Mouse (Mus musculus): ENCODE measurements around the gene Brca1. TPM values are rescaled to one million over a fixed set of nuclear protein-coding genes. Genes with fewer than 3 reads are reported as not detected.
"Not testable (repeated sequence)": the region's sequence is repeated elsewhere in the genome, so short reads cannot be mapped to it uniquely, and the experiment has no call there.

The Brca1 gene
- total RNA-seq, 2 experiments from 2014 or later: 1.1 to 1.2 TPM

DNA sequence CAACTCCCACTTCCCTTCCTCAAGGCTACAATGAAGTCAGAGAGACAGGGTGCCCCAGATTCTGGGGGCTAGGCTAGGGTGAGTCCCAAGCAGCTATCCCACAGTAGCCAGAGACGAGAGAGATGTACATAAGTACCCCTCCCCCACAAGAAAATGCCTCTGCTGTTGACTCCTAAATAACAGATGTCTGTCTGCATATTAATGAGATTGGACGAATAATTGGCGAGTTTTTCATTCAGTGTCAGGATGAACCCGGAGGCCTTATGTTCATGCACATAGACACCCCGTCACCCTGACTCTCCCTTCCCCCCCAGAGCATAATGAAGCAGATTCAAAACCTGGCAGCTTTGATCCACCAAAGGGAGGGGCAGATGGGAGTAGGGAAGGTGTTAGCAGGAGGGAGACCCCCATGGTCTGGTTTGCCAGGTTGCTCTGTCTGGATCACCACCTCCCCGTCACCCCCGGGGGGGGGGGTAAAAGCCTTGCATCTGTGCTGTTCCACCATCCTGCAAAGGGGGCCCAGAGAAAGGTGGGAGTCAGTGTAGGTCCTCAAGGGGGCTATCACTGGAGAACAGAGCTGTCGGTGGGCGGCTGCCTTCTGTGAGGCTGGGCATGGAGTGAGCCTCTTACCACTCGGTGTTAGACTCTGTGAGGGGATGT, 74.1 kb downstream of the Brca1 start:
- DNase-seq (ENCODE audit: extremely low spot score in 1 of 2, low spot score in 2 of 2): no peak
- intact Hi-C loops (cut with DNase I): no loop called here

- intact Hi-C loops (cut with DNase I): no loop called here
- DNase-seq (ENCODE audit: extremely low spot score in 1 of 2, low spot score in 2 of 2): no peak
Measured at GRCm38 (mm10) chr11:101477194-101477551, 74.6 kb downstream of the Brca1 start.

- DNase-seq (ENCODE audit: extremely low spot score in 1 of 2, low spot score in 2 of 2); intact Hi-C loops (cut with DNase I): not testable (repeated sequence)
Measured at GRCm38 (mm10) chr11:101476361-101476760, 75.4 kb downstream of the Brca1 start.

DNA sequence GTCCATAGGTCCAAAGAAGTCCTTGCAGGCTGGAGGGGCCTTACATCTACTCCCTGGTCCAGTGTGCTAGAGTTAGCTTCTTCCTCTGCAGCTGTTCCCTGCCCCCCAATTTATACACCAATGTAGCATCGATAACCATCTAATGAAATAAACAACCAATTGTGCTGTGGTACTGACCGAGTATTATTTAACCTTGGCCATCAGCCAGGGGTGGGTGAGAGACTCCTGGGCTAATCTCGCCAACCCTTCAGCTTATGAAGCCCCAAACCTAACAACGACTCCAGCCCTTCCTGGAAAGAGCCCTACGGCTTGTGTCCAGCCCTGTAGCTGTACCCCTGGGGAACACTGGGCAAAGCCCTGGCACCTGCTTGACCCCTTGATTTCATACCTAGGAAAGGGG, 77.5 kb downstream of the Brca1 start:
- intact Hi-C loops (cut with DNase I): loop anchor here (5.0 kb wide), 1 partner anchor 38 kb away; no protein-coding TSS in a partner anchor
- no peak for DNase-seq (ENCODE audit: extremely low spot score in 1 of 2, low spot score in 2 of 2)

DNA sequence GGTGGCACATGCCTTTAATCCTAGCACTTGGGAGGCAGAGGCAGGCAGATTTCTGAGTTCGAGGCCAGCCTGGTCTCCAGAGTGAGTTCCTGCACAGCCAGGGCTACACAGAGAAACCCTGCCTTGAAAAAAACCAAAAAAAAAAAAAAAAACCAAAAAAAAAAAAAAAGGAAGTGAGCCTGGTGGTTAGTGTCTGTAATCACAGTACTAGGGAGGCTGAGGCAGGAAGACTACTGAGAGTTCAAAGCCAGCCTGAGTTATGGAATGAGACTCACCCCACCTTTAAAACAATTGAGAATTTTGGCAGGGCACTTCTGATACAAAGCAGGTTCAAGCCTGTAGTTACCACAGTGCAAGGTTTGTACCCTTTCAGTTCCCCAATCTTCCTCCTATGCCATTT, 78.1 kb downstream of the Brca1 start:
- intact Hi-C loops (cut with DNase I): loop anchor here (5.0 kb wide), 1 partner anchor 39 kb away; no protein-coding TSS in a partner anchor
- not testable (repeated sequence) for DNase-seq (ENCODE audit: extremely low spot score in 1 of 2, low spot score in 2 of 2)

DNA sequence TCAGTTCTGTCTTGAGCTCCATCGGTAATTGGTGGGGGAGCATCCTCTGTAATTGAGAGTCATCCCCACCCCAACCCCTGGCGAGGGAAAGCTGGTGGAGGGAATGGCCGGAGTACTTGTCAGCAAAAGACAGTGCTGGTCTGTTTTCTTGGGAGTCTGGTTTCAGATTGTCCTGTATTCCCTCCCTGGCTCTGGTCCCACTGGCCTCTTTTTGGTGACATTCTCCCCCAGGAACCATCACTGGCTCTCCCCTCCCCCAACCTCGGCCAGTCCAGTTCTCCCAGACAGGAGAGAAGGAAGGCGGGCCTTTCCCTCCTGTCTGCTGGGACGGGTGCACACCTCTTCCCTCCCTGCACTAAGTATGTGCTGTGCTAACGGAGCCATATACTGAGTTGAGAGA, 79.4 kb downstream of the Brca1 start:
- DNase-seq (ENCODE audit: extremely low spot score in 1 of 2, low spot score in 2 of 2): peak; percentile 42 to 79

DNA sequence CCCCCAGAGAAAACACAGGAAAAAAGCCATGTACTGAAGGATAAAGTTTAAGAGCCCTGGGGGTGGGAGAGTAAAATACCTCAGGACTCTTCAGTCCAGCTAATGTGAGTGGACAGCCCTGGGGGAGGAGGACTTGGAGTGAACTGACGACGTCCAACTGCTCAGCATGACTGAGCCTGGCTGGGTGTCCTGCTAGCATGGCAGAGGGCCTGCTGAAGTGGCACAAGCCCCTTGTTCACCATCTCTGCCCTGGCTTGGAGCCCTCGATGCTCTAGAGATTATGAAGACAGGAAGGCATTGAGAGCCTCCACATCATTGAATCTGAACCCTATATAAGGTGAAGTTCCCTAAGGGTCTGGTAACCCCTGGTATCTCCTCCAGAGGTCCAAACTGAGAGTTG, 79.8 kb downstream of the Brca1 start:
- intact Hi-C loops (cut with DNase I): loop anchor here (5.0 kb wide), 1 partner anchor 40 kb away; no protein-coding TSS in a partner anchor
- DNase-seq (ENCODE audit: extremely low spot score in 1 of 2, low spot score in 2 of 2): no peak

More for the DNA sequence above, 79.4 kb downstream of the Brca1 start:
- intact Hi-C loops (cut with DNase I): loop anchor here (5.0 kb wide), 1 partner anchor 40 kb away; no protein-coding TSS in a partner anchor

DNA sequence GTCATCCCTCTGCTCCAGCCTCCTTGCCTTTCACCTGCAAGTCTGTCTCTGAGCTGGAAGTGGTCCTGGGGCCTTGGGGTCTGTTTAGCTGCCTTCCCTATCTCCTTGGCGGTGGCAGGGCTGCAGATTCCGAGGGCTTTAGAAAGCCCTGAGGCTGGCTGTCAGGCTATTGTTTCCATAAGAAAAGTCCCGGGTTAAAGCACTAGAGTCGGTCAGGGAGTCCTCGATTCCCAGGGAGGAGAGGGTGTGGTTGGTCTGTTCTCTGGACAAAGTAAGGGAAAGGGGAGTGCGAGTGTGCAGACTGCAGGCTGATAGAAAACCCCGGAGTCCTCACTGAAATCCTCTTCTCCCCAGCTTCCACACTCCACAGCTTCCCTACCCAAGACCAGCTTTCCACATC, 81.5 kb downstream of the Brca1 start:
- DNase-seq (ENCODE audit: extremely low spot score in 1 of 2, low spot score in 2 of 2): no peak
- intact Hi-C loops (cut with DNase I): loop anchor here (5.0 kb wide), 1 partner anchor 42 kb away; no protein-coding TSS in a partner anchor

- DNase-seq (ENCODE audit: extremely low spot score in 1 of 2, low spot score in 2 of 2): no peak
- intact Hi-C loops (cut with DNase I): loop anchor here (5.0 kb wide), 1 partner anchor 83 kb away; the partner anchor contains the start of genes Brca1 and Nbr1
Measured at GRCm38 (mm10) chr11:101469155-101469554, 82.6 kb downstream of the Brca1 start.

GRCm38 (mm10) chr11:101468731-101469130, 83.0 kb downstream of the Brca1 start:
- intact Hi-C loops (cut with DNase I): loop anchor here (5.0 kb wide), 1 partner anchor 84 kb away; the partner anchor contains the start of genes Brca1 and Nbr1
- no peak for DNase-seq (ENCODE audit: extremely low spot score in 1 of 2, low spot score in 2 of 2)

- intact Hi-C loops (cut with DNase I): loop anchor here (5.0 kb wide), 1 partner anchor 84 kb away; the partner anchor contains the start of genes Brca1 and Nbr1
- DNase-seq (ENCODE audit: extremely low spot score in 1 of 2, low spot score in 2 of 2): no peak
Measured at GRCm38 (mm10) chr11:101468263-101468688, 83.5 kb downstream of the Brca1 start.

- peak; percentile 75 to 80 for DNase-seq (ENCODE audit: extremely low spot score in 1 of 2, low spot score in 2 of 2)
- intact Hi-C loops (cut with DNase I): loop anchor here (5.0 kb wide), 1 partner anchor 85 kb away; the partner anchor contains the start of genes Brca1 and Nbr1
Measured at GRCm38 (mm10) chr11:101467477-101468262, 84.1 kb downstream of the Brca1 start.

- not testable (repeated sequence) for DNase-seq (ENCODE audit: extremely low spot score in 1 of 2, low spot score in 2 of 2)
- intact Hi-C loops (cut with DNase I): loop anchor here (5.0 kb wide), 1 partner anchor 86 kb away; the partner anchor contains the start of genes Brca1 and Nbr1
Measured at GRCm38 (mm10) chr11:101466552-101466950, 85.2 kb downstream of the Brca1 start.

- intact Hi-C loops (cut with DNase I): loop anchor here (5.0 kb wide), 1 partner anchor 86 kb away; the partner anchor contains the start of genes Brca1 and Nbr1
- peak in 1 of 2 experiments; percentile 87 for DNase-seq (ENCODE audit: extremely low spot score in 1 of 2, low spot score in 2 of 2)
Measured at GRCm38 (mm10) chr11:101465869-101466551, 85.7 kb downstream of the Brca1 start, which contains the start of gene Vat1. Gene Vat1, minus strand, starts transcription at chr11:101466230.

GRCm38 (mm10) chr11:101465101-101465868, 86.5 kb downstream of the Brca1 start:
- peak in 1 of 2 experiments; percentile 83 for DNase-seq (ENCODE audit: extremely low spot score in 1 of 2, low spot score in 2 of 2)
- intact Hi-C loops (cut with DNase I): loop anchor here (5.0 kb wide), 1 partner anchor 87 kb away; the partner anchor contains the start of genes Brca1 and Nbr1

- intact Hi-C loops (cut with DNase I): loop anchor here (5.0 kb wide), 1 partner anchor 88 kb away; the partner anchor contains the start of genes Brca1 and Nbr1
- DNase-seq (ENCODE audit: extremely low spot score in 1 of 2, low spot score in 2 of 2): peak in 1 of 2 experiments; percentile 62
Measured at GRCm38 (mm10) chr11:101464211-101465100, 87.3 kb downstream of the Brca1 start, which contains the start of gene Rnd2. Gene Rnd2, plus strand, starts transcription at chr11:101464999.
